Mouse (Mus musculus): Measurements from ENCODE around the gene Fsip1.
A peak's percentile ranks its signal among the peaks of the same experiment; 100 is the strongest.

Fsip1 gene

DNA sequence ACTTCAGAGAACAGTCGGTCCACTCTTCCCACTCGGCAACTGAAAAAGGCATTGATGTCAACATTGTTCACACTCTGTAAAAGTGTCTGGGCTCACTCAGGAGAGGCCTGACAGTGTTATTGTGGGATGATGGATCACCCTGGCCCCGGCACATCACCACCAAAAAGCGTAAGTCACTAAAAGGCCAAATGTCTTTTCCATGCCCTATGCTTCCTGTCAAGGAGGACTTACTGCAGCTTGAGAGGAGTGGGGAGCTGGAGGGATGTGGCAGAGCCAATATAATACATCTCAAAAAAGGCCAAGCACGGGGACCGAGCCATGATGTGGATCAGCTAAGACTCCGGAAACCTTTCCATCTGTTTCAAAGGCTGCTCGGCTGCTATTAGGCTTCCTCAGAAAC is 2.2 kb downstream of the Fsip1 start:
- no peak for DNase-seq (ENCODE audit: low spot score)

DNA sequence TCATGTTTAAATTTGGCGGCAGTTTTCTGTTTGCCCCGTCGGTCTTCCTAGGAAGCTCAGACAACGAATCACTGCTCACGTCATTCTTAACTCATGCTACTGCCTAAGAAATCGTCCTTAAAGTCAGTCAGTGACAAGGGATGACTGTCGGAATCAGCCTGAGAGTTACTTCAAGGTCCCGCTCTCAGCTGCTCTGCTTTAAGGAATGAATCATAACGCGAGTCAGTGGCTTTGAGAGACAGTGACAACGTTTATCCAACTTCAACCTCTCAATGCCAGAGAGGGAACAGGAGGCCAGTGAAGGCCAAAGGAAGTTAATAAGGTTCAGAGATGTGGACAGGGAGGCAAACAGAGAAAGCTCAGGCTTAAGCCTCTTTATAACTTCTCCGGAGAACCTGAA is 7.8 kb downstream of the Fsip1 start:
- no peak for DNase-seq (ENCODE audit: low spot score)

DNA sequence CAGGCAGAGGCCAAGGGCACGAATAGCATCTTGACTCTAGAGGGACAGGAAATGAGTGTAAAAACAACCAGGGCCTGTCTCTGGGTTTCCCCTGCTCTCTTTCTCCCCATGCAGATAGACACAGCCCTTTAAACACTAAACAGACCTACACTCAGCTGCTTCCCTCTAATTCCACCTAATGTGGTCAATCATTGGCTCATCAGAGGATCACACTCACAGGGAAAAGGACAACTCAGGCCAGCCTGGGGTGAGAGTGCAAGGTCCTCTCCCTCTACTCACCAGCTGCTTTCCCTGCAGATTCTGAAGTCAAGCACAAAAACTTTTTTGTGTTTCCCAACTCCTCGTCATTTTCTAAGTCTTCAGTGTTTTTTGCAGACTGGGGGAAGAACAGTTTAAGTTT is 8.8 kb downstream of the Fsip1 start:
- DNase-seq (ENCODE audit: low spot score) = no peak

DNA sequence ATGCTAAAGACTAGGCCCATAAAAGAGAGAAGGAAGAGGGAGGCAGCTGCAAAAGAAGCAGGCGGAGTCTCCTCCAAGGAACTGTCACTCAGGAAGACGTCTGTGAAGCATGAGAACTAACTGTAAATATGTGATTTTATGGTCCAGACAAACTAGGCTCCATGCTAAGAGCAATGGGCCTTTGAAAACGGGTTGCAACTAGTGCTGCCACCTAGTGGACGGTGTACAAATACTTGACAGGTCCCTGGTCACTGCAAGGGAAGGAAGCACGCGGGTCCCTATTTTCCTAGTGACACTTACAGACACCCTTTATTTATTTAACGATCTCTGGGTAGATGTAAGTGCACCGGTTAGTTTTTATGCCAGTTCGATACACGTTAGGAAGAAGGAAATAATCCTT is 10.9 kb downstream of the Fsip1 start:
- DNase-seq (ENCODE audit: low spot score) = peak; percentile 73

DNA sequence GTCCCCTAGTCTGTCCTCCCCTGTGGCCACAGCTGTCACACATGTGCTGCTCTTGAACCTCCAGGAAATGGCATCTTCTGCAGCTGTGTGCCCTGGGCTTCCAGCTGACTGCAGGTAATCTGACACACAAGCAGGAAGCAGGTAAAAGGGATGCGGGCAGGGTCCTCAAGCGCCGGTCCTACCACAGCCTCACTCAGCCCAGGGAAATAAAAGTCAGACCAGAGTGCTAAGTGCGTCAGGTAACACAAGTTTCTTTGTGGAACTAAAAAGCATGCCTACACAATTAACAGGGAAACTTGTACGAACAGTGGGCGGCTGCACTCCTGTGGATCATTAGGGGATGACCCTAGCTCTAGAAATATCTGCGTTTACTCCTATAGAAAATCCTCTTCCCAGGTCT is 20.6 kb downstream of the Fsip1 start:
- no peak for DNase-seq (ENCODE audit: low spot score)

DNA sequence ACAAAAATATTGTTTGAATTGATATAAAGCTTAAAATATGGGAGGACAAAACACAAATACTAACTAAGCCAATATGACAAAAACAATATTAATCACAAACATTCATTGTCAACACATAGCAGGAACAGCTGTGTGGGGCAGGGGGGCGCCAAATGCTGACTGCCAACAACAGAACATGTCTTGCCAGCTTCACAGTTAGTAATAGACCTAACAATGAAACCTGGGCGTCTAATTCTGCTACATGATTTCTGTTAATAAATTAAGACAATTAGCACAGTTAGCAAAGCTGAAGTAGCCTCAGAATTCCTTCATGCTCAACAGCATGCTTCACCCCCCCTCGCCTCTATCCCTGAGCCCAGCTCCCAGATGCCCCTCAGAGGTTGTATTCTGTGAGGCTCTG is 21.2 kb downstream of the Fsip1 start:
- DNase-seq (ENCODE audit: low spot score) = no peak

DNA sequence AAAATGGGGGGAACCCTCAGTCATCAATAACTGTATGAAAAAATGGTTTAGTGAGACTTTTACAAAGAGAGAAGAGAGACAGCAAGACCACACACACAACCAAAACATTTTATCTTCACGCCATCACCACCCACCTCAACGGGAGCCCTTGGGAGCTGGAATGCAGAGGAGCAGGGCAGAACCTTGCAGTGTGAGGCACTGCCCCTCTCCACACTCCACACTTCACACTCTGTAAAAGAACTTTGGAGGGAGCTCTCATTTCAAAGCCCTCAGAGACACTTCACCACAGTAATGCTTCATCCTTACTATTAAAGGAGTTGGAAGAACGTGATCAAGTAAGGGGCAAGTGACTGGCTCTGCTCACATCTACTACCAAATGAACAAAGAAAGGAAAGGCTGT is 26.2 kb downstream of the Fsip1 start:
- no peak for DNase-seq (ENCODE audit: low spot score)

DNA sequence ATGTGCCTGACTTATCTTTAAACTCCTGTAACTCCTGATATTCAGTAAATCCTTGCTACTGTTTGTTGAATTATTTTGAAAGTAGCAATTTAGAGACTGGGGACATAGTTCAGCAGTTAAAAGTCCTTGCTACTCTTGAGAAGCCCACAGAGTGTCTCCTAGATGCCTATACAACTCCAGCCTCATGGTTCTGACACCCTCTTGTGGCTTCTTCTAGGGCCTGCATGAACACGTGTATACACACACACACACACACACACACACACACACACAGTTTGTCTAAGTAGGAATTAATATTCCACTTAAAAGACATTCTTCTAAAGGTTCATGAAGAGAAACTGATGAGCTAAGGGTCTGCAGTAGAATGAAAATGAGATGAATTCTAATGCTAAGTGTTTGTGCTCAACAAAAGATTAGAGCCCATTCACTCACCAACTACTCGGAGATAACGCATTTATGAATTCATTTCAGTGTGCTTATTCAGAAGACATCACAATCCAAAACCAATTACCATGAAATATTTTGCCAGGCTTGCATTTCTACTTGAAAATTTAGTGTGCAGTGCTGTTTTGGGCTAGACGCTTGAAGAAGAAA is 28.2 kb downstream of the Fsip1 start:
- DNase-seq (ENCODE audit: low spot score) = no peak

DNA sequence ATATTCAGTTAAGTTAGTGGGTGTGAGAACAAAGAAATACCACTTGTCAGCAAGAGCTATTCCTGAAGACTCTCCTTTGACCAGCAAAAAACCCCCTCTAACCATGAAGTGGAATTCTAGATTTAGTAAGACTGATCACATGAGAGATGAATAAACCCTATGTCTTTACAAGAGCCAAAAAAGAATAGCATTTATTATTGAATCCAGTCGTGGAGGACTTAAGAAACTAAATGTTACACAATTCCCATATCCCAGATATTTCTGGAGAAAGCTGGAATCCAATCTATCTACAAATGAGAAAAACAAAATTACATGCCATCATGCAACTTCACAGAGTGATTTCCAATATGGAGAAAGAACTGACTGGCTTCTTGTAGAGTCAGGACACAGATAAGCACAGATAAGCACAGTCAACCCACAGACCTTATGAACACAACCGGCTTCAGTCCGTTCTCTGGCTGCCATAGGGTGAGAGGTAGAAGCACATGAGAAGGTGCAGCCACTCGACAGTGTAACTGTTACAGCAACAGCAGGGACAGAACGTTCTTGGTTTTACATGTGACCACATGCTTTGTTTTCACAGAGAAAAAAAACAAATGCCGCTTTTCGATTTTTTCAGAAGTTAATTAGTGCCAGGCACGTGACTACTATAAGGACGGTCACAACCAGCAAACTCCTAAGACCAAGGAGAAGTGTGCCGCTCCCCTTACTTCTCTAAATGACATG is 31.3 kb downstream of the Fsip1 start:
- DNase-seq (ENCODE audit: low spot score) = no peak

DNA sequence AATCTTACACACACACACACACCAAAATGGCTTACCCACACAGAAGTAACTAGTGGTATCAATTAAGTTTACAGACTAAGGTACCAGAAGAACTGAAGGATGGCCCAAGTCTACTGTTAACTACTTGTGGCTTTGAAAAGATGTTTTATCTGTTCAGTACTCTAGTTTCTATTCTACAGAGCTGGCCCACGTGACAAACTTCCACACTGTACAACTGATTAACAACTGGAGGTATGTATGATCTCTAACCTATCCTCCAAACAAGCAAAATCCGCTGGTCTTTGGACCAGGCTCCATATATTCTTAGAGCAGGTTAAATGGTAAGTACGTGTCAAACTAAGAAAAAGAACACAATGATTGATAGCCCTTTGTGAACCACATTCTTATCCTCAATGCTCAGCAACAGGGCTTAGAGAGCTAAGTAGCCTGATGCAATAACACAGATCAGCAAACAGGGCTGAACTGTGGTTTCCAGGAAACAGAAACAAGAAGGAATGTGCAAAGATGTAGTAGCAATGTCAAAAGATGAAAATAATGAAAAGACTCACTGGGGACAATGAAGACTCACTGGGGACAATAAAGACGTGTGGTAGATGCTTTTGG is 38.7 kb downstream of the Fsip1 start:
- no peak for DNase-seq (ENCODE audit: low spot score)

DNA sequence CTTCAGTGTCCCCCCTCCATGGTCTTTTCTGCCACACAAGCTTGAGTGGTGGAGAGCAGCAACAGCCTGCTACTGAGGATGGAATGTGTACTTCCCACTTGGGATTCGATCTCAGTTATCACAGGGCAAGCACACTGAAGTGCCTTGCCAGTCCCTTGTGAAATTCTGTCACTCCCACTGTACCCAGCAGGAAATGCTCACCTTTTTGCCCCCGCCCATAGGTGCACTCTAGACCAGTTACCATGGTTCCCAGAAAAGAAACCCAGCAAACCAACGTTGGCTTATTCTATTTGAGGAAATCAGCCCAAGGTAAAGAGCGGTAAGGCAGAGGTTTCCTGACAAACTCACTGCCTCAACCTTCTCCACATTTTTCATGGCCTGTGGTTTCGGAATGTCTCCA is 47.1 kb downstream of the Fsip1 start:
- no peak for DNase-seq (ENCODE audit: low spot score)

DNA sequence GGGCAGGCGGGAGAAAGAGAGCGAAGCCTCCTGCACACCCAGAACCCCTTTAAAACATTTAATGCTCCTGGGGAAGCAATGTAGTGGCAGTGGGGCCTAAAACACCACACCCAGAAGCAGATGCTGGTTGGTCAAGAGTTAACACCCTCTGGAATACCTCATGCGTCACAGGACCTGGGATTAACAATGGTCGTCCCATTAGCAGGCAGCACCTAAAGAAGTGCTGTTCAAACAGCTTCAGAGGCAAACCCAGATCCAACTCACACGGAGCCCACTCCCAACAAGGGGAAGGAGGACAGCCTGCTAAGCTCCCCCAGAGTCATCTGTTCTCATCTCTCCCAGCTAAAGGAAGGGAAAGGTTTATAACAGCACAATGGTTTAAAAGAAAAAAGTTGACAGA is 48.1 kb downstream of the Fsip1 start:
- DNase-seq (ENCODE audit: low spot score) = no peak

DNA sequence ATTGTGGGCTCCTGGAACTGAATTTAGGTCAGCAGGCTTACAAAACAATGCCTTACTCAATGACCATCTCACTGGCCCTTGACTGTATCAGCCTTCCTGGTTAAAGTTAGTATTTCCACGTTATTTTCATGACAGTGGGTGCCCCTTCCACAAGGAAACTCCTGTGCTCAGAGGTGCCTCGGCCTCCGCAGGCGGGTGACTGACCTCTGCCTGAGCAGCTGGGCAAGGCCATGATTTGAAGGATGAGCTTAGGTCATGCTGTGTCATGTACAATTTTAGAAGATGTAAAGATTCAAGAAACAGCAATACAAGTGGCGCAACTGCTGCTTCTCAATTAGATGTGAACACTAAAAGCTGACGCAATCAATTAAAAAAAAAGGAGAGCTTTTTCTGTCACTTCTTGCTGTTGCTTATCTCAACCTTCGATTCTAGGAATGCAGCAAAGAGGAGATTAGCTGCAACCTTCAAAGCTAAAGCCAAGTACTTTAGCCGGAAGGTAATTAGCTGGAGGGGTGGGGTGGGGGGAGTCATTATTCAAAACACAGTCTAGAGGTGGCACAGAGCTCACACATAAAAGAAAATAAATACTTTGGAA is 50.7 kb downstream of the Fsip1 start:
- no peak for DNase-seq (ENCODE audit: low spot score)

DNA sequence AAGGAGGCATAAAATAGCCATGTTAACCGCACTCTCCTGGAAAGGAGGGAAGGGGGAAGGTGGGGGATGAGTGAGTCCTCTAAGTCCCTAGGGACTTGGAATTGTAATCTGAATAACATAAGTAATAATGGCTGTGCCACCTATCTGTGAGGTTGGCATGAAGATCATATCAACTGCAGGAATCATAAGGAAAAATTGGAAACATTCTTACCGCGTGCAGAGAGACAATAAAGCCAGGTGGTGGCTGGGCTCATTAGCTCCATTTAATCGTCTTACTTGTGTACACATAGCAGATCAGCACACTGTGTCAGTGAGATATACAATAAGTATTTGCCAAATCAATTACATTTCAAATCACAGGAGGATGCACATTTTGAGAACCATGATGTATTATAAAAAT is 52.1 kb downstream of the Fsip1 start:
- DNase-seq (ENCODE audit: low spot score) = no peak

DNA sequence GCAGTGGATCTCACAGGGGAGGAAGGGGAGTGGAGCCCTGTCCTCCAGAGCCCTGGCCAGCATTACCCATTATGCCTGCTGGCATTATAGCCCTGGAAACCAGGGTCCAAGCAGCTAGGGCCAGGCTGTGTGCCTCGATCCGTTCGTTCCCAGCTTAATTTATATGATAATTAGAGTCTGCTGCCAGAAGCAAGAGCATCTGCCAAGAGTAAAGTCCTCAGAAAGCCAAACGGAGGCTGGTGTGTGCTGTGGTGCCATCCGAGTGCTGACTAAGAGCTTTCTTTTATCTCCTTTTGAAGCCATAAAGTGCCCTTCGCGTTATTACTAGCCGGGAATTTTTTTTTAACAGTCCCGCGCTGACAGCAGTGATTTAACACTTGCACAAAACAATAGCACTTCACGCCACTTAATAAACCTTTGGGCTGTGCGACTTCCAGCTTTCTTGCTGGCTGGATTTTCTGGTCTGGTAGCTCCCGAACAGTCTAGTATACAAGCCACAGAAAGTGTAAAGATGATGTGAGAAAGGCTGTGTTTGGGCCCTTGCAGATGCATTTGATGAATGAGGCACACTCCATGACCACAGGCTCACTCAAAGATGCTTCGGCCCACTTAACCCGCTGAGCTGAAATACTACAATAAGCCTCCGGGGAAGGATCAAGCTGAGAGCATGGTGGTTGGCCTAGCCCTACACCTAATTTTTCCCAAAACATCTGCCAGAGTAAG is 52.9 kb downstream of the Fsip1 start:
- DNase-seq (ENCODE audit: low spot score) = peak; percentile 57

DNA sequence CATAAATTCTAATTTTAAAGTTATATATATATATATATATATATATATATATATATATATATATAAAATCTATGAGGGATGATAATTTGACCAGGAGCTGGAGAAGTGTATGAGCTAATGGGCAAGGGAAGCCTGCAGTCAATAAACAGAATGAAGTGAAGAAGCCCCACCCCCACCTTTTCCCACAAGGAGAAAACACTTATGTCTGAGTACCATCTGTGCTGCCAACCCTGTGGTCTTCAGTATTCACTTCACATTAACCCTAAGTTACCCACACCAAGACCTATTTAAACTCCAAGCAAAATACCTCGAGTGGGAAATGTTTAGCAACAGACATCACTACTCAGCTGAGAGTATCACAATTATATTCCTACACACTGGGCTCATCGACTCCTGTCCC is 53.8 kb downstream of the Fsip1 start:
- DNase-seq (ENCODE audit: low spot score) = no peak

DNA sequence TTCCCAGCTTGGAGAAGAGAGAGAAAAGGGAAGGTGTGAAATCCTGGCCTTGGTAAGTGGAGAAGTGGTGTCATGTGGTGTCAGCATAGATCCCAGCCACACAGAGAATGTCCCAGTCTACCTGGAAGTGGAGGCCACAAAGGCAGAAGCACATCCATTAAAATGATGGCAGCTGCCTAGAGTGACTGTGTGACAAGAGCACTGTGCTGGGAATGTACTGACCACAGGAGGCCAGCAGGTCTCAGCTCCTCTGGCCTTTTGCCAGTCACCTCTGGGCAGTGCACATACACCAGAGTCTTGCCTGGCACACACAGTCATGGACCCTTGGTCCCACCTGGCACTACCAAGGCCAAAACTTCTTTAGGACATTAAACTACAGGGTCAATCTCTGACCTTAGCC is 54.8 kb downstream of the Fsip1 start:
- DNase-seq (ENCODE audit: low spot score) = no peak

DNA sequence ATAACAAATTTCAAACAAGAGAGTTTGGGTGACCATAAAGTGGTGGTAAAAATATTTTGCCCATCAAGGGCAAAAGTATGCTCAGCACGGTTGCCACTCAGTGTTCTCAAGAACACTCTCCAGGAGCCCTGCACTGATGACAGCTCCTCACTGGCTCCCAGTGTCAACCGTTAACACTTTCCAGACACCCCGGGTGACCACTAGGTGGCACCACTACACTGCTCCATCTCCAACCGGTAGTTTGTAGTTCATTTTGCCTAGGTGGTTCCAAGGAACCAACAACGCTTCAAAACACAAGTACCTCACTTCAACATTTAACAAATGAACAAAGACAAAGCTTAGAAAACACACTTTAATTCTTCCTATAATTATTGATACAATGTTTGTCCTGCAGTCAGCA is 56.9 kb downstream of the Fsip1 start:
- DNase-seq (ENCODE audit: low spot score) = peak; percentile 87

DNA sequence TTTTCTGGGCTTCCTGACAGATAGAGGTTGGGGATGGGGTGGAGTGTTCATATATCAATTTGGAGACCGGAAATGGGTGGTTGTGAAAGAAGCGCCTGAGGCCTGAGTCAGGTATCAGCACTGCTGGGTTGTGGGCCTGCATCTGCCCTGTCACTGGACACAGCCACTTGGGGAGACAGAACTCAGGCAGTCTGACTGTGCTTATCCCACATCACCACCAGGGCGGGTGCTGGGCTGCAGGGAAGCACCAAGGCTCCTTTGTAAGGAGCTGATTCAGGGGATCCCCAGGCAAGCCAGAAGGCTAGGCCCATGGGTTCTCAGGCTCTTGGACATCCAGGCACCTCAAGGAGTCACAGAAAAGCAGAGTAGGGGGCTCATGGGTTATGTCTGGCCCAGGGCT is 59.8 kb downstream of the Fsip1 start:
- no peak for DNase-seq (ENCODE audit: low spot score)

DNA sequence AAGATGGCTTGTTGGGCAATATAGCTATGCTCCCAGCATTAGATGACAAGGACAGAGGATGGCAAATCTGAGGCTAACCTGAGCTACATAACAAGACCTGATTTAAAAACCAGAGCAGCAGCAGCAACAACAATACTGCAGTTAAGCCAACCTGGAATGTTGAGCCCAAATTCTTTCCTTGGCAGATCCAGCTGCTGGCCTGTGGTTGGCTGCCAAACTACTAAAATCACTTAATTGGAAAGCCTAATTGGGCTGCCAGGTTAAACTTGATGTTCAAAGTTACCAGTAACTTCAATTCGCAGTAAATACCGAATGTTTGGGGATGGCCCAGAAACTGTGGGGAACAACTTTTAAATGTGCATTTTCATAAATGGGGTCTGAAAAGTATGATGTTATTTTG is 74.6 kb downstream of the Fsip1 start:
- DNase-seq (ENCODE audit: low spot score) = no peak

DNA sequence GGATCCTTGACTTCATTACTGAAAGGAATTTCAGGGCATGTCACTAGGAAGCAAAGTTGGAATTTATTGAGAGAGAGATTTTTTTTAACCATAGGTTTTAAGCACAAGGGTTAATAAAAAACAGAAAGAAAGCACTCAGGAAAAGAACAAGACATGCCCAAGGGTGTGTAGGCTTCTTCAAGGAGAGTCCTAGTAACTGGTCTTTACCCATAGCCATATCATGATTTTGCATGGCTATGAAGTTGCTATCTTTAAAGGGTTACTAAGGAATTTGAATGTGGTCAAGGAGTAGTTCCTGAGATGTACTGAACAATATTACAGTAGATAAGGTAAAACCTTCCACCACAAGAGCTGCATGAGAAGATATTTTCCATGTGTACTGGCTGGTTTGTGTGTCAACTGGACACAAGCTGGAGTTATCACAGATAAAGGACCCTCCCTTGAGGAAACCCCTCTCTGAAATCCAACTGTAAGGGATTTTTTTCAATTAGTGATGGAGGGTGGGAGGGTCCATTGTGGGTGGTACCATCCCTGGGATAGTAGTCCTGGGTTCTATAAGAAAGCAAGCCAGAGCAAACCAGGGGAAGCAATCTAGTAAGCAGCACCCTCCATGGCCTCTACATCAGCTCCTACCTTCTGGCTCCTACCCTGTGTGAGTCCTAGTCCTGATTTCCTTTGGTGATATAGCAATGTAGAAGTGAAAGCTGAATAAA is 76.7 kb downstream of the Fsip1 start:
- no peak for DNase-seq (ENCODE audit: low spot score)

DNA sequence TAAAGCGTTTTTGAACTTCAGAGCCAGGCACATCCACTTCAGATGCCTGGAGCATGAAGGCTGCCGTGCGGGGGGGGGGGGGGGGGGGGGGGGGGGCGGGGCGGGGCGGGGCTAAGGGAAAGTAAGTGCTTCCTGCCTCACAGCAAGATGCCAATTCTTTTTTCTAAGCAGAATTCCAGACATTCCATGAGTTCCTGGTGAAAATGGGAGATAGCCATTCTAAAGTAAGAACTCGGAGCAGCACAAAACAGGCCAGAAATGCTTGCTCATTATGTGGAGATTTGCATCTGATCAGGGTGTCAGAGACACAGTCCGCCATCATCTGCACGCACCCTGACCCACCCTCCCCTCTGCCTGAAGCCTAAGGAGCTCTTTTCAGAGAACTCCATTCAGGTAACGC is 77.3 kb downstream of the Fsip1 start:
- DNase-seq (ENCODE audit: low spot score) = no peak
